Mouse (Mus musculus) heart, postnatal 10 days (tissue): ENCODE measurements around the gene Thpo. TPM values are rescaled to one million over a fixed set of nuclear protein-coding genes. Genes with fewer than 3 reads are reported as not detected.

Source experiments
- DNase-seq, 2 experiments: peaks; one replicate each; pipeline ENCODE4 v3.0.0; 2021
- intact Hi-C: fragments of 180-260 bp; cut with DNase I; formaldehyde crosslinking; loops from one replicate; pipeline ENCODE4 v1.15.1; 2025
- total RNA-seq, 2 experiments: library from RNA; stranded (reverse); gene quantifications; 2 replicates each; pipeline ENCODE4 v1.2.3; 2021

The Thpo gene
- total RNA-seq, 2 experiments from 2014 or later = not detected

DNA sequence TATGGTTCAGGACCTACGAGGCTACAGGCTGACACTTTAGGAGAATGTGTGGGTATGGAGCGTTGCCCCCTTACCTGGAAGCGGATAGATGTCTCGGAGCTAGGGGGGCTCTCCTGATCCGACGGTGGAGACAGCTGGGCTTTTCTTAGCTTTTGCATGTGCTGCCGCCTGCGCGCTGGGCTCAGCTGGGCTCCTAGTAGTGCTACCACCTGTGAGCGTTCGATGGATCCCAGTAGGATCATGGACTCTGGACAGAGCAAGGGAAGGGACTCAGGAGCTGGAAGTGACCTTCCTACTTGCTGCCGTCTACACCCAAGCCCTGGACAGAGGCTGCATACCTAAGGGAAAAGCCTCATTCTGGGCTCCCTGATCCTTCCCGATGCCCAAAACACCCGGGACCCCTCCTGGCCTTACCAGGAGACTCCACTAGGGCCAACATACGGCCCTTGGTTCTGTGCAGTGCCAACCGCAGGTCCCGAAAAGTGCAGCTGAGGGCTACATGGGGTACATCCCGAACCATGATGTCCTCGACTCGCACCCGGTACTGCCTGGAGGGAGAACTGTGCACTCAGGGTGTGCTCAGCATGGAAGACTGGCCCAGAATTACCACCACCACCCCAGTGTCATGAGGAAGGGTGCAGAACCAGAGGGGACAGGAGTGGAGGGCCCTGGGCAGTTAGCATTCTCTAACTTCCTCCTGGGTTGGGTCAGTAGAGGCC, 25.9 kb downstream of the Thpo start:
- DNase-seq = no peak
- intact Hi-C loops = no loop called here

DNA sequence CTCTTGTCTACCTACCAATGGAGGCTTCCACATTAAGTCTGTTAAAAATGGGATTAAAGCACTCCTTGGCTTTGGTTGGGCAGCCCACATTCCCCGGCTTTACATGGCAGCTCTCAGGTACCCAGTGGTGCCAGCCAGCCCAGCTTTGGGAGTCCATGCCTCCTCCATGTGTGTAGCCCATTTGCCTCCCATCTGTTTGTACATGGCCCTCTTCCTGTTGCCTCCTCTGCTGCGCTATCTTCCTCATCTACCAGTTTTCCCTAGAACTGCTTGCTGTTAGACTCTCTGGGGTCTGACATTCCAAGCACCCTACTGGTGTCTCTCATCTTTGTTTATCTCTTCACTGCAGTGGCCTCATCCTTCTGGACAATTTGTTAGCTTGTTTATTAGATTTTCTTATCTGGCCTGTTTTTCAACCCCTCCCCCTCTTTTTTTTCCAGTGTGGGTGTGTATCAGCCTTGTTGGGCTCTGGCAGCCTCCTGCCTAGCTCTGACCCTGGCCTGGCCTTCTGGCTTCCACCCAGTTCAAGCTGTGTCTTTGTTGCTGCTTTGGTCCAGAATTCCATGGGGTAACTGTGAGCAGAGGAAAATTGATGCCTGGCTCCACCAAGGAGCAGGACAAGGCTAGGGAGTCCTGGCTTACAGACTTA, 27.8 kb downstream of the Thpo start:
- intact Hi-C loops = no loop called here
- DNase-seq = no peak

DNA sequence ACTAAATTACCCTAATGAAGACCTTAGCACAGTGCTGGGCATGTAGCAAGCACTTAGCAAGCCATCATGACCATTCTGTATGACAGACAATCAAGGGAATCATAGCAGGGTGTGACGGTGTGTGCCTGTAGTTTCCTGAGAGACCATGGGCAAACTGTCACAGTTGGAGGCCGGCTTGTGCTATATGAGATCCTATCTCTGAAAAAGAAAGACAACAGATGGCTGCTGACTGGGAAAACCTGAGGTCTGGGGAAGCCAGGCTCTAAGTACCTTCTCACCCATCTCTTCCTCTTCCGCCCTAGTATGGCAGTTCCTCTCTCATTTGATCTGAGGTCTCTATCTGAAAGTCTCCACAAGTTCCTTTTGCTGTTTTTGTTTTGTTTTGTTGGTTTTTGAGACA, 28.5 kb downstream of the Thpo start:
- DNase-seq = no peak
- intact Hi-C loops = no loop called here

DNA sequence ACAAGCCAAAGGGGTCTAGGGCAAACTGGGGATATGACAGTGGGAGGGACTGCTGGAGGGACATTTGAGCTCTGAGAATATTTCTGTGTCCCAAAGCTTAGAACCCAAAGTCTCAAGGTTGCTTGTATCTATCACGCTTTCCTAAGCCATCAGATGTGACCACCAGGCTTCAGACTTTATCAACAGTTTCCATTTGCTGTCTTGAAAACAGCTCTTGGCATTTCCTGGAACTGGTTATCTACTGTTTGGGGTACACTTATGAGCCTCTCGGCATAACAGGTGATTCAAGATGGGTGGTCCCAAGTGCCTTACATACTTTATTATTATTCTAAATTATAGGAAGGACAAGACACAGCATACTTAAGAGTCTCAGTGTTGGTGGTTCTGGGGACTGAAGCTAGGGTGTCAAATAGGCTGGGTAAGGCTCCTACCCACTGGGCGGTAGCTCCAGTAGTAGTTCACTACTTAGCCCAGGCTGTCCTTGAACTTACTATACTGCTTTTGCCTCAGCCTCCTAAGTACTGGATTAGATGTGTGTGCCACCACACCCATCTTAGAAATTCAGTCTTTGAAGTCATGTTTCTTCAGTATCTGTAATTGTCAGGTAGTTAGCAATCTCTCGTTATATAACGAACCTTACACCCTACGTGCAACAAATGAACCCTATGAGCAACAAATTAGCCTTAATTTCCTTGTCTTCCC, 30.5 kb downstream of the Thpo start:
- DNase-seq = no peak
- intact Hi-C loops = no loop called here

DNA sequence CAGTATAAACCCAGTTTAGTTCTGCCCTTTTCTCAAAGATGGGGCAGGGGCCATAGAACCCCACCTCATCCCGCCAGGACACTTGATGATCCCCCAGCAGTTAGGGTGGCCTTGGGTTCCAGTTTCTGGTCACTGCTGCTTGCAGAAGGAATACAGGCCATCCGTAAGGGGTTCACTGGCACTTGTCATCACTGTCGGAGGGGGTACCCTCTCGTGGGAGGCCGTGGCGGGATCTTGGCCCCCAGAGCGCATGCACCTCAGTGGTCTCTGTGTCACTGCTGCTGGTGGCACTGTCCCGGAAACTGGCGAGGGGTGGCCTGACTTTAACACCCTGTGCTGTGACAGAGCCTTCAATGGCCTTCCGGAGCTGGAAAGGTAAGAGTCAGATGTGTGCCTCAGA, 31.2 kb downstream of the Thpo start:
- DNase-seq = no peak
- intact Hi-C loops = no loop called here

DNA sequence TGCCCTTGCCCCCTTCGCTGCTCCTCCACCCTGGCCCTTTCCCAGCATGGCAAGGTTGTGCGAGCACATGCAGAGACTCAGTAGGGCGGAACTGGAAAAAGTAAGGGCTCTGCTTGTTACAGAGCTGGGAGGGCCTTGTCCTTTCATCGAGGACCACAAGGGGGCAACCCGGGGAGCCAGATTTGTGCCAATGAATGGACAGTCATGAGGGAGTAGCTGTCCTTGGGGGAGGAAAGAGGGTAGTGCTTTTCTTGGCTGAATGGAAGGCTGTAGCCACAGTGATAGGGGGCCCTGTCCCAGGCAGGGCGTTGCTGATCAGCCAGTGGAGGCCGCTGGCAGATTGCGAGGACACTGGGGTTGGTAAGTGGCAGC, 31.8 kb downstream of the Thpo start:
- intact Hi-C loops = no loop called here
- DNase-seq = peak; percentile 84 to 87

DNA sequence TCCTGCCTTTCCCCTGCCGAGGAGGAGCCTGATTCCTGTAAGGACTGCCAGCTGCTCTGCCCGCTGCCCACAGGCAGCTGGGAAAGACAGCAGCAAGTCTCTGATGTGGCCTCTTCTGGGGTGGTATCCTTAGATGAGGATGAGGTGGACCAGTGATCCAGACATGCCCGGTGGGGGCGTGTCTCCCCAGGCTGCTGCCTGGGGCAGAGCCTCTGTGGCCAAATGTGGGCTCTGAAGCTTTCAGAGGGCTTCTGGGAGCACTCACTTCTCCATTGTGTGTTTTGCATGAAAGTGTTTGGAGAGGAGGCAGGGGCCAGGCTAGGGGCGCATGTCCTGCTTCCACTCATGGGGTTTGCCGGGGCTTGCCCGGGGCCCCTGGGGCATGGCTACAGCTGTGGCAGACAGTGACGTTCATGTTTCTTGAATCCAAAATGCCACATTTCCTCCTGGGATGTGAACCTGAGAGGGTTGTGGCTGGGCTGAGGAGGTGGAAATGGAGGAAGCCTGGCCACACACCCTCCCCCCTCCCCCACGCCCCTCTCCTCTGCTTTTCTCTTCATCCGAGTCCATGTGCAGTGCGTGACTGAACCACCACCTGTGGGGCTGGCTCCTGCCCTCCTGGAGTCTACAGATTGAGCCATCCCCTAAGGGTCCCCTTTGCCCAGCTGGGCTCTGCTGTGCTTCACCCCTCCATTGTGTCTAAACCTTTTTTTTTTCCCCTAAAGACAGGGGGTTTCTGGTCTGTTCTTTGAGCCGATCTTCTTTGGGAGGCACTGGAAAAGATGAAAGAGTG, 32.4 kb downstream of the Thpo start:
- no peak for DNase-seq
- intact Hi-C loops = no loop called here

DNA sequence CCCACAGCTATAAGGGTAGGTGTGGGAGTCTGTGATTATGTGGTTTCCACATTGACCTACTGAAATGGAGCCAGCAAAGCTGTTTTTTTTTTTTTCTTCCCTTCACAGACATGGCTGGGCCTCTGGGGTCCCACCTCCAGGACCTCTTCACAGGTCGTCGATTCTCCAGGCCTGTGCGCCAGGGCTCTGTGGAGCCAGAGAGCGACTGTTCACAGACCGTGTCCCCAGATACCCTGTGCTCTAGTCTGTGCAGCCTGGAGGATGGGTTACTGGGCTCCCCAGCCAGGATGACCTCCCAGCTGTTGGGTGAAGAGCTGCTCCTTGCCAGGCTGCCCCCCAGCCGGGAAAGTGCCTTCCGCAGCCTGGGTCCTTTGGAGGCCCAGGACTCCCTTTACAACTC, 33.0 kb downstream of the Thpo start:
- intact Hi-C loops = no loop called here
- no peak for DNase-seq

DNA sequence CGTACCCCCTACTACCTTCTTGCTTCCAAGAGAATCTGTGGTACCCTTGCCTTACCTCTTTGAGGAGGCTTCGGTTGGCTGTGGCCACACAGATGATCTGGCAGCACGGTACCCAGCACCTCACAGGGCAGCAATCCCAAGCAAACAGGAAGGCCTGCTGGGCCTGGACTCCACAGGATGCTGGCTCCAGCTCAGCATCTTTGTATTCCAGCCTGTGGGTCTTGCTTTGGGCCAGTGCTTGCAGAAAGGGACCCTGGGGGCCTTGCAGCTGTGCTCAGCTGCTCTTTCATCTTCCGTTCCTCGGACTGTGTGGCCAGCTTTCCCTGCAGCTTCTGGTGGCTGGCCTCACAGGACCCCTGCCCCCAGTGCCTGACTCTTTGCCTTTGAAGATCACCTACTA, 34.3 kb downstream of the Thpo start:
- peak; percentile 48 to 50 for DNase-seq
- intact Hi-C loops = no loop called here

DNA sequence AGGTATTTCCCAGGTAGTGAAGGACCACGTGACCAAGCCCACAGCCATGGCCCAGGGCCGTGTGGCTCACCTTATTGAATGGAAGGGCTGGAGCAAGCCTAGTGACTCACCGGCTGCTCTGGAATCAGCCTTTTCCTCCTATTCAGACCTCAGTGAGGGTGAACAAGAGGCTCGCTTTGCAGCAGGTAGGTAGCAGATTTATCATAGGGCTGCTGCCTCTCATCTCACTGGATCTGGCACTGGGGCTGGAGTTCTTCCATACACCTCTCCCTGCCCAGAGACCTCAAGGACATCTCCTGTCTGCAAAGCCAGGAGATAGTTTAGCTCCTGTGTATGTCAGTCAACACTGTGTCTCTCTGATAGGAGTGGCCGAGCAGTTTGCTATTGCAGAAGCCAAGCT, 35.0 kb downstream of the Thpo start:
- intact Hi-C loops = no loop called here
- DNase-seq = no peak

DNA sequence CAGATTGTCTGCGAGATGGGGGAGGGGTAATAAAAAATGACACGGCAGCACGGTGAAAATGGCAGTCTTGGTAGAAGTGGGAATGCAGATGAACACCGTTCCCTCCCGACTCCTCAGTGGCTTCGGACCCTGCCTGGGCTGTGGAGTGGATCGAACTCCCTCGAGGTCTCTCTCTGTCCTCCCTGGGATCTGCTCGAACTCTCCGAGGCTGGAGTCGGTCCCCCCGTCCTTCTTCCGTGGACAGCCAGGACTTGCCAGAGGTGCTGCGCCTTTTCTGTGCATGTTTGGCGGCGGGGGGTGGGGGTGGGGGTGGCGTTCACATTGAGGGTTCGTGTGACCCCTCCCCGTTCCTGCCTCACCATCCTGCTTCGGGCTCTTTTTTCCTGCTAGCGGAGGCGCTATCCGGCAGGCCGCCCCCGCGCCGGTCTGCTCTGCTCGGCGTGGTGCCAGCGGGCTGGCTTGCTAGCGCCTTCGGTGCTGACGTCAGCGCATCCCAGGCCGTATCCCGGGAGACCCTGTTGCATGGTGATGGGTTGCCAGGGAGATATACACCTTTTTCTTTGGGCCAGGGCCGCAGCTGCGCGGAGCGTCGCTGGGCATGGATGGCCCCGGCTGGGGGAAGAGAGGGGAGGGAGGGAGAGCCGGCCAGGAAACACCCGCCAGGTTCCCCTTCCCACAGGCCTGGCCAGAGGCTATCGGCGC, 38.5 kb downstream of the Thpo start:
- peak; percentile 91 to 92 for DNase-seq
- intact Hi-C loops = loop anchor here (1.0 kb wide), 1 partner anchor 22 kb away; no protein-coding TSS in a partner anchor

DNA sequence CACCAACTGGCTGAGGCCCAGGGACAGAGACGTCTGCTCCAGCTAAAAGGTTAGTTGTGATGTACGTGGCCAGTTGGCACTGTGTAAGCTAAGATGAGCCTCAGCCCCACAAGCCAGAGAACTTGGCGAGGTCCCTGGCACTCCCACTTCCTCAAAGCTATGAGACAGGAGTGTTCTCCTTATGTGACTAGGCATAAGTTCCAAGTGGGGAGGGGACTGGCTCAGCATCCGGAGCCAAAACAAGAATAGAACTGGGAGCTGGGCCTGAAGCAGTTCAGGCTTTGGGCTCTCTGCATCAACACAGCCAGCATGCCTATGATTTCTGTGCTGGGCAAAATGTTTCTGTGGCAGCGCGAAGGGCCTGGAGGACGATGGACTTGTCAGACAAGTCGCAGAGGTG, 39.5 kb downstream of the Thpo start:
- peak; percentile 77 to 82 for DNase-seq
- intact Hi-C loops = loop anchor here (1.0 kb wide), 1 partner anchor 21 kb away; no protein-coding TSS in a partner anchor

DNA sequence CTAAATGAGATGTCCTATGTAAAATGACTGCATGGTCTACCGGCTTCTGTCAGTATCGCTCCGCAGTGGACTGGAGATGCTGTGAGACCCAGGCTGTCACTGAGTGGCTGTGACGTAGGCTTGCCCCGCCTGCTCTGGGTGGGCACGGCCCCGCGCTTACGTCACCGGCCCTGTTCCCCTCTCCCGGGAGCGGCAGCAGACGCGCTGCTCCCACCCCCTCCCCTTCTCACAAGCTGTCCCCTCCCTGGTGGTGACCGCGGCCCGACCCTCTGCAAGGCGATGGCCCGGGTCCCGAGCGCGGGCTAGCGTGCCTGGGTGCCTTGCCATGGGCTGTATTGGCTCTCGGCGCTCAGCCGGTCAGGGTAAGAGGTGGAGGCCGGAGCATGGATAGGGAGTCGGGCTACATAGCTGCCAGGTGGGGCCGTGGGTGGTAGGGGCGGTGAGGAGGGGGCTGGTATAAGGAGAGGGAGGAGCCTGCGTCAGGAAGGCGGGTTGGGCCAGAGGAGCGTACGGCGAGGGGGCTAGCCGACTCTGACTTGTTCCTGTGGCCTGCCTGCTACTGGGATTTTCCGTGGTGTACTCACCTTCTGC, 41.1 kb downstream of the Thpo start, which contains the start of gene Fam131a:
TSS of gene Fam131a (plus strand) at position 131 of the 591 bp plus-strand sequence.
- peak; percentile 92 to 93 for DNase-seq
- intact Hi-C loops = loop anchor here (2.0 kb wide), 1 partner anchor 14 kb away; no protein-coding TSS in a partner anchor

DNA sequence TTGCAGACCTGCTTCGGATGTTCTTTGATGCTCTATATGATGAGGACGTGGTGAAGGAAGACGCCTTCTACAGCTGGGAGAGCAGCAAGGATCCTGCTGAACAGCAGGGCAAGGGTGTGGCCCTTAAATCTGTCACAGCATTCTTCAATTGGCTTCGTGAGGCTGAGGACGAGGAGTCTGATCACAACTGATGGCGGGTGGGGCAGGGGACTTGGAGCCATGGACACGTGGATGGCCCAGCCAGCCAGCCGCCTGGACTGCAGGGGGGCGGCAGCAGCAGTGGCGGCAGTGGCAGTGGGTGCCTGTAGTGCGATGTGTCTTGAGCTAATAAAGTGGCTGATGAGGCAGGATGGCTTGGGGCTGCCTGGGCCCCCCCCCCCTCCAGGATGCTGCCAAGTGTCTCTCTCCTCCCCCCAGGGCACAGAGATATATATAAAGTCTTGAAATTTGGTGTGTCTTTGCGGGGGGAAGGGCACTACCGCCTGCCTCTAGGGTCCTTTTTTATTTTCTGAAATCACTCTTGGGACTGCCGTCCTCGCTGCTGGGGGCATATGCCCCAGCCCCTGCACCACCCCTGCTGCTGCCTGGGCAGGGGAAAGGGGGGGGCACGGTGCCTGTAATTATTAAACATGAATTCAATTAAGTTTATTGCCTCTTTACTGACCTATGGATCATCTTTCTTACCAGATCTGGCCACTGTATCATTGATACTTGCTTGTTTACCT, 41.9 kb downstream of the Thpo start:
- DNase-seq = no peak
- intact Hi-C loops = loop anchor here (2.0 kb wide), 1 partner anchor 14 kb away; no protein-coding TSS in a partner anchor

DNA sequence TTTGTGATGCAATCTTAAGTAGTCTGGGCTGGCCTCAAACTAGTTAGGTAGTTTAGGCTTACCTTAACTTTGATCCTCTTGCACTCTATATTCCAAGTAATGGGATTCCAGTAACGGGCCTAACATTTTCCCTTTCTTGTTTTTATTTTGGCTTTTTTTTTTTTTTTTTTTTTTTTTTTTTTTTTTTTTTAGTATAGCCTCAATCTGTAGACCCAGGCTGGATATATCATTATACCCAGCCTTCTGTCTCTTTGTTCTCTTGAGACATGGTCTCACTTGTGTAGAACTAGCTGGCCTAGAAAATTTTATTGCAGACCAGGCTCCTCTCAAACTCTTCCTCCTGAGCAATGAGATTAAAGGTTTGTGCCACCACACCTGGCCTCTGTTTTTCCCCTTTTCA, 42.7 kb downstream of the Thpo start:
- intact Hi-C loops = loop anchor here (2.0 kb wide), 1 partner anchor 13 kb away; no protein-coding TSS in a partner anchor
- no peak for DNase-seq

DNA sequence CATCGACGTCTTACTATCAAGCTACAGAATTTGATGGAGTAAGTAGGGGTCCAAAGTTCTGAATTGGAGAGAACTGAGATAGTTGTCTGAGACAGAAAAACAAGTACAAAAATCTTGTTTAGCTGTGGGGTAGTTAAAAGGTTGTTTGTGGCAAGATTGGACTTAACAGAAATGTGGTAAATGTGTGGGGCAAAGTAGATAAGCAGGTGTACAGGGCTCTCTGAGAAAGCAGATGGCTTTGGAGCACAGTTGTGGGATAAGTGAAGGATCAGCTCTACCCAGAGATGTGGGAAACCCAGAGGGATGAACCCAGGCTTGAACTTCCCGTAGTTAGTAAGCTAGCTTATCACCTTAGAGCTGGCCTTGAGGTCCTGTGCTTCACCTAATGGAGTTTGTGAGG, 43.5 kb downstream of the Thpo start:
- intact Hi-C loops = no loop called here
- no peak for DNase-seq

DNA sequence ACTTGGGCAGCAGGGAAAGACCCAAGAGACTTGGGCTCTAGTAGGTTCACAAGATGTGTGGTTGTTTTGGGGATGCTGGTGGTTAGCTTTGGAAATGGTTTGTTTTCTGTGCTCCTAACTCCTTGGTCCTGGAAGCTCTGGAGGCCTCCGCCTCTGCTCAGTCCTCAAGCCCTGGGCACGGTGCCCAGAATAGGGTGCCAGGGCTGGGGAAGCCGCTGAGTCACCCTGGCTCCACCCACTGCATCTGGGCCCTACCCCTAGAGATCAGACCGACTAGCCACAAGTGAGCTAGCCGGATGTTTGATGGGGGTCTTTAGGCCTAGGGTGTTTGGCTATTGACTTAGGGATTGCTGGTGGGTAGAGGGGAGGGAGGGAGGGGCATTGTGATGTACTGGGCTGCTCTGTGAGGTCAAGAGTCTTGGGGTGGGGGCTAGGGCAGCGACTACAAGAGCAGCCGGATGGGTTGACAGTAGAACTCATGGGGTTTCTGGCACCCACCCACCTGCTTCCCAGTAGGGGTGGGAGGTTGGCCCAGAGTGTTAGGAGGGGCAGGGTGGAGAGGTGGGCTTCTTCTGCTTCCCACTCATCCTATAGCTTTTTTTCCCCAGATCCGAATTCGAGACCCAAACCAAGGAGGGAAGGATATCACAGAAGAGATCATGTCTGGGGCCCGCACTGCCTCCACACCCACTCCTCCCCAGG, 56.2 kb downstream of the Thpo start:
- intact Hi-C loops = loop anchor here (2.0 kb wide), 1 partner anchor 15 kb away; the partner anchor contains the start of gene Fam131a
- DNase-seq = peak; percentile 89 to 91

DNA sequence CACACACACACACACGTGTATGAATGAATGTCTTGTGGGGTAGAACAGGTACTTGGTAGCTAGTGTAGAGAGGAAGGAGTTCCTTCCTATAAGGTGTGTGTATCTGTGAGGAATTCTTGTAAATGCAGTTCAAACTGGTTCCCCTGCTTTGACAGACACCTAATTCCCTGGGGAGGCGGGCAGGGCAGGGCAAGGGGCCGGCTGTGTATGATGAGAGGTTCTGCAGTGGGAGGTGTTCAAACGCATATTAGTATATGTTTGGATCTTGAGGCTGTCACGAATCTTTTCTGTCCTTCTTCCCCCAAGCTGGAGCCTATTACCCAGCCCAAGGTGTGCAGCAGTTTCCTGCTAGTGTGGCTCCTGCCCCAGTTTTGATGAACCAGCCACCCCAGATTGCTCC, 56.9 kb downstream of the Thpo start:
- DNase-seq = no peak

More for the DNA sequence above, 56.9 kb downstream of the Thpo start:
- intact Hi-C loops = no loop called here
